Comparison of ENCODE assay signal across 17 mouse cellular contexts in the genomic region with DNA sequence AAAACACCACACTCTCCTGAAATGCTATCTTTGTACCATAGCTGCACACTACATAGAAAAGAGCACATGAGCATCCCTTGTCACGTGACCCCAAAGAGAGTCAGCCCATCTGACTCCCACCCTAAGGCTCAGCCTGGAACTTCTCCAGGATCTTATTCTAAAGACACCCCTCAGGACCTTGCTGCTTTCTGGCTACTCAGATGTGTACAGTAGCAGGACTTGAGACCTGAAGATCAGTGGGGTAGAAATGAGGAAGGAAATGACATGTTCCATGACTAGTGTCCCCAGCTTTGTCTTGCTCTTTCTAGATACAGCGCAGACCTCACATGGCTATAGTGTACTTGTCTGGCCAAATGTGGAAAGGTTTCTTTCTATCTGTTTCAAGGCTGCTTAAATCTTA. TPM values are rescaled to one million over a fixed set of nuclear protein-coding genes. Genes with fewer than 3 reads are reported as not detected.
DNase-seq lines count a peak whose midpoint lies in the region; ATAC-seq and TF ChIP-seq lines count a peak whose summit lies in the region.
"Had no signal": no experiment of that assay in that cellular context is flagged by ENCODE, and none has a peak within 500 bp of the region (broad histone marks: within the 10 kb centered on the region; RNA-seq: fewer than 3 reads in every experiment).

No protein-coding gene starts in this region.

- ATAC-seq in megakaryocyte, adult 5-6 weeks (ENCODE audit: poor library complexity, severe bottlenecking) = peak; percentile 71
- ATAC-seq in hindbrain, postnatal 0 days = no peak
- no peak for ATAC-seq in midbrain, embryonic 15.5 days (replicated peaks)
- ATAC-seq: forebrain, embryonic 13.5 days had no signal

- peaks cover 50% of the 10 kb centered on the region for H3K4me1 ChIP-seq in bone marrow macrophage, adult 2 months (ENCODE audit: control insufficient read depth, insufficient read depth, low read length)
- no peaks in the 10 kb centered on the region for H3K4me1 ChIP-seq in hindbrain, postnatal 0 days (ENCODE audit: insufficient read depth, low read length)
- no peaks in the 10 kb centered on the region for H3K4me1 ChIP-seq in midbrain, embryonic 15.5 days
- H3K4me1 ChIP-seq: embryonic facial prominence, embryonic 15.5 days; forebrain, embryonic 13.5 days had no signal

- 0 out of 2 replicates have a peak overlapping the region, but pooled peaks have one; percentile 8 for H3K4me3 ChIP-seq in bone marrow macrophage, adult 2 months (ENCODE audit: insufficient read depth, low read length)
- H3K4me3 ChIP-seq in hindbrain, postnatal 0 days (ENCODE audit: low read length) = no peak overlapping the region
- H3K4me3 ChIP-seq in midbrain, embryonic 15.5 days = no peak overlapping the region
- H3K4me3 ChIP-seq: embryonic facial prominence, embryonic 15.5 days; forebrain, embryonic 13.5 days; layer of hippocampus, adult 2 months had no signal

- intact Hi-C loops in heart, postnatal 14 days (cut with DNase I) = no loop called here

- no peaks in the 10 kb centered on the region for H3K9me3 ChIP-seq in hindbrain, postnatal 0 days (ENCODE audit: low read length)
- H3K9me3 ChIP-seq in midbrain, embryonic 15.5 days = no peaks in the 10 kb centered on the region
- H3K9me3 ChIP-seq: embryonic facial prominence, embryonic 15.5 days; forebrain, embryonic 13.5 days had no signal

- H3K4me2 ChIP-seq in hindbrain, postnatal 0 days (ENCODE audit: low read depth, low read length) = no peak overlapping the region
- no peak overlapping the region for H3K4me2 ChIP-seq in midbrain, embryonic 15.5 days
- H3K4me2 ChIP-seq: embryonic facial prominence, embryonic 15.5 days; forebrain, embryonic 13.5 days had no signal

- H3K27me3 ChIP-seq in hindbrain, postnatal 0 days (ENCODE audit: insufficient read depth, low read length) = no peaks in the 10 kb centered on the region
- H3K27me3 ChIP-seq in midbrain, embryonic 15.5 days (replicated peaks) = no peaks in the 10 kb centered on the region
- H3K27me3 ChIP-seq: embryonic facial prominence, embryonic 15.5 days; forebrain, embryonic 13.5 days had no signal

- H3K9ac ChIP-seq in hindbrain, postnatal 0 days (replicated peaks; ENCODE audit: low read length) = no peak overlapping the region
- no peak overlapping the region for H3K9ac ChIP-seq in midbrain, embryonic 15.5 days
- H3K9ac ChIP-seq: embryonic facial prominence, embryonic 15.5 days; forebrain, embryonic 13.5 days had no signal

- no peak for TF ChIP-seq CTCF in bone marrow macrophage, adult 2 months (IDR thresholded peaks at IDR 0.05; ENCODE audit: low read depth, low read length)
- no peak for TF ChIP-seq CTCF in hindbrain, postnatal 0 days (IDR thresholded peaks at IDR 0.05; ENCODE audit: low read depth)

- DNase-seq in spleen, postnatal 36 days (ENCODE audit: low spot score in 2 of 2) = peak; percentile 77 to 80
- no peak for DNase-seq in spleen, postnatal 14 days (ENCODE audit: low spot score in 2 of 2)
- no peak for DNase-seq in hindbrain, postnatal 0 days (ENCODE audit: low spot score)
- no peak for DNase-seq in heart, postnatal 14 days
- DNase-seq: adrenal gland, adult 2 months; cerebellum, adult 9-10 months; heart, postnatal 10 days; lung, postnatal 10 days; midbrain, embryonic 14.5 days; right cerebral cortex, postnatal 25 days had no signal

- peak overlapping the region; percentile 85 for H3K27ac ChIP-seq in bone marrow macrophage, adult 2 months (ENCODE audit: insufficient read depth, low read depth, low read length)
- no peak overlapping the region for H3K27ac ChIP-seq in hindbrain, postnatal 0 days
- H3K27ac ChIP-seq in midbrain, embryonic 15.5 days = no peak overlapping the region
- H3K27ac ChIP-seq: embryonic facial prominence, embryonic 15.5 days; forebrain, embryonic 13.5 days; kidney, postnatal 0 days; layer of hippocampus, adult 2 months had no signal

- WGBS in hindbrain, postnatal 0 days = 91% methylated on average over 2 of the region's 2 CpGs
- WGBS in midbrain, embryonic 15.5 days = 84% methylated on average over 2 of the region's 2 CpGs

- TF ChIP-seq POLR2A in bone marrow macrophage, adult 2 months (IDR thresholded peaks at IDR 0.05; ENCODE audit: borderline replicate concordance, low read depth, low read length) = no peak

- no peaks in the 10 kb centered on the region for H3K36me3 ChIP-seq in hindbrain, postnatal 0 days (ENCODE audit: insufficient read depth, low read length)
- no peaks in the 10 kb centered on the region for H3K36me3 ChIP-seq in midbrain, embryonic 15.5 days (replicated peaks)
- H3K36me3 ChIP-seq: embryonic facial prominence, embryonic 15.5 days had no signal

RNA-seq across cellular contexts. Expression of gene Lmo2, which starts 12.9 kb away (rescaled TPM):
- 281 and 284 TPM in 2 replicates for polyA plus RNA-seq in bone marrow macrophage, adult 2 months (2012; ENCODE audit: insufficient read depth, insufficient read length, missing spikeins)
- total RNA-seq in megakaryocyte, adult 5-6 weeks (2015) = 186 and 200 TPM in 2 replicates
- 92.3 and 100 TPM in 2 replicates for total RNA-seq in megakaryocyte, adult 5-6 weeks (2017)
- 25.7 and 28.0 TPM in 2 replicates for total RNA-seq in hindbrain, postnatal 0 days (2014; rRNA removed)
- polyA plus RNA-seq in hindbrain, postnatal 0 days (2015; fragmentation: Nextera tagmentation; extraction: Ambion mirVana) = 31.2 TPM in 2 replicates
- polyA plus RNA-seq in midbrain, embryonic 15.5 days (2015; fragmentation: Nextera tagmentation; extraction: Ambion mirVana) = 32.0 and 33.6 TPM in 2 replicates
- total RNA-seq in heart, postnatal 14 days (2021) = 10 to 100 TPM; 16.9 to 22.2 TPM

Comparison
In these comparisons a context has a peak if more than half of its experiments do, and no peak if none do; other contexts are left out.
1. DNase-seq: peak in spleen, postnatal 36 days (2 of 2); none in spleen, postnatal 14 days (0 of 2), hindbrain, postnatal 0 days (single experiment) and heart, postnatal 14 days (0 of 2).